Mouse (Mus musculus) small intestine, adult 2 months (tissue): ENCODE results near the gene St8sia1.

Source experiments
- CTCF ChIP-seq: fragments of 200-500 bp; IDR thresholded peaks from 2 replicates; pipeline ENCODE4 v1.5.1; 2012; ENCODE audit warnings: low read depth, mild to moderate bottlenecking, control low read depth, inconsistent platforms, low read length, moderate library complexity, mixed read lengths; ENCODE audit not compliant: insufficient replicate concordance, insufficient read length; ENCODE audit errors: extremely low read depth
- POLR2A ChIP-seq: fragments of 200-500 bp; IDR thresholded peaks from 2 replicates; pipeline ENCODE4 v1.6.1; 2012; ENCODE audit warnings: low read depth, mild to moderate bottlenecking, control low read depth, inconsistent platforms, low read length, moderate library complexity

DNA sequence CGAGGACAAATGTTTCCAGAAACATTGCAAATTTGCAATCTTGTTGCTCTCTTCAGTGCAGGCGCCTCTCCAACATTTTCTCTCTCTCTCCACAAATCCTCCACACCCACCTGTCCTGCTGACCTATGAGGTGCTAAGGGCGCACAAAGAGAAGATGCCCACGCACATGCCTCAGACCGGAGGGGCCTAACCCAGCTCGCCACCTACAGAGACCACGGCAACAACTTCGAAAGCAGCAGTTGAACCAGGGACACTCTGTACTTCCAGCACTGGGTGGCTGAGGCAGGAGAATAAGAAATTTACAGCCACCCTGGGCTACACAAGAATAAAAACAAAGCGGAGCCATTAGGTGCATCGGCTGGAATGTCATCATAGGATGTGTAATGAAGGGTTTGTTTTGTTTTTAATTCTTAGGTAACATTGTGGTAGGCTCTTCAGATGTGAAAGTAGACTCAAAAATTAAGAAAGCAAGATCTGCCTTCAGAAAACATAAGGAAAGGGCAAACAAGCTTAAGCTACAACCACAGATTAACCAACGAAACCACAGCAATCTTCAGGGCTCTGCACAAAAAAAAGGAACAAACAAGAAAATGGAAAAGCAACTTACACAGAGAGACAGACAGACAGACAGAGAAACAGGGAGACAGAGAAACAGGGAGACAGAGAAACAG lies 47.8 kb downstream of the St8sia1 start:
- TF ChIP-seq CTCF (no peak), POLR2A (no peak)
